Mouse (Mus musculus): Measurements from ENCODE around the gene Sf3b5.
A peak's percentile ranks its signal among the peaks of the same experiment; 100 is the strongest.
"Not testable (repeated sequence)": the region's sequence is repeated elsewhere in the genome, so short reads cannot be mapped to it uniquely, and the experiment has no call there.

Gene Sf3b5

DNA sequence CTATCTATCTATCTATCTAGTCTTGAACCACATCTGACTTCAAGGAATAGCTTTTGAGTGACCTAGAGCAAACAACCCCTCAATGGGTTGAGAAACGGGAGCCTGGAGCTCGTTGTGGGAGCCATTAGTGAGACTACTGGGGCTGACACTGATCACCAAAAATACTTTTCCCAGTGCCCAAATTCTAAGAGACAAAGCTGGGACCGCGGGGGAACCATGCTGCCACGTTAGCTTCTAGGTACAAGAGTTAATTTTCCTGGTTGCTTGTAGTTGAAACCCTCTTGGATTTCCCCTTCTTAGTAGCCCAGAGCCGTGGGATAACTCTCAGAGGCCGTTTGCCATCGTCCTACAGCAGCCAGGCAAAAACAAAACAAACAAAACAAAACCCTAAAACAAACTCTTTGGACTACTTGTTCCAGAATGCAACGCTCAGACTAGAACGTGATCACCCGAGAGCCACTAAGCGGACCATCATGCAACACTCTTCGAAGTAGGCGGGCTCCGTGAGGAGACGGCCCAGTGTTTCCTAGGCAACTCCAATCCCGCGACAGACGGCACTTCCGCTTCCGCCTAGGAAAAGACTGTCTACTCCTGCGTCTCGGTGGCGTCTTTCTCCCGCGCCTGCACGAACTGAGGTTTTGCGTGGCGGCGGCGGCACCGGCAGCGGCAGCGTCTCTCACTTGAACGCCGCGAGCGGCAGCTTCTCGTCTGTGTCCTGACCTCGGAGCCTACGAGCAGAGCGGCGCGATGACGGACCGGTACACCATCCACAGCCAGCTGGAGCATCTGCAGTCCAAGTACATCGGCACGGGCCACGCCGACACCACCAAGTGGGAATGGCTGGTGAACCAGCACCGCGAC is 3.0 kb downstream of the Sf3b5 start:
- DNase-seq = peak; percentile 95 to 96

DNA sequence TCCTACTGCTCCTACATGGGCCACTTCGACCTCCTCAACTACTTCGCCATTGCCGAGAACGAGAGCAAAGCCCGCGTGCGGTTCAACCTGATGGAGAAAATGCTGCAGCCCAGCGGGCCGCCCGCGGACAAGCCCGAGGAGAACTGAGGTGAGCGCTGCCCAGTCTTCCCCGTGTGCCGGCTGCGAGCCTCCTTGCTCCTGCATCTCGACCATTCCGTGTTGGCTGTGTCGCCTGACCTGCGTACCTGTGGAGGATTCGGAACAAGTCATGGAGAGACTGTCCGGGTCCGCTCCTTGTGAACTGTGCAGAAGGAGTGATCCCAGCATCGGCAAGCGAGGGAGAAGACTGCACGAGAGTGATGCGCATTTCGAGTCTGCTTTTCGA is 3.6 kb downstream of the Sf3b5 start:
- no peak for DNase-seq

DNA sequence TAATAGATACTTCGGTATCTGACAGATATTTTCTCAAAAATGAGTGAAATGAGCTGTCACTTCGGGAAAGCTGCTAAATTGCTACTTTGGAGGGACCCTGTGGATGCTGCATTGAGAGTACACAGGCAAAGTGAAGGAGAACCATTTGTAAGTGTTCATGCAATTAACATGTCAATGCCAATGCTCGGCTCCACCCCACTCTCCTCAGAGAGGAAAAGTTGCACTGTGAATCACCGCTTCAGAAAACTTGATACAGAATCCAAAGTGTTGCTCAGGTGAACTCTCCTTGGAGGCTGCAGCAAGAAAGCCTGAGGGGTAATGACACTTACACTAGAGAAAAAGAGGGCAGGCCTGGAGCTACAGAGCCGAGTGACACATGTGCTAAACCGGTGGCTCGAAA is 8.9 kb downstream of the Sf3b5 start:
- DNase-seq = no peak

DNA sequence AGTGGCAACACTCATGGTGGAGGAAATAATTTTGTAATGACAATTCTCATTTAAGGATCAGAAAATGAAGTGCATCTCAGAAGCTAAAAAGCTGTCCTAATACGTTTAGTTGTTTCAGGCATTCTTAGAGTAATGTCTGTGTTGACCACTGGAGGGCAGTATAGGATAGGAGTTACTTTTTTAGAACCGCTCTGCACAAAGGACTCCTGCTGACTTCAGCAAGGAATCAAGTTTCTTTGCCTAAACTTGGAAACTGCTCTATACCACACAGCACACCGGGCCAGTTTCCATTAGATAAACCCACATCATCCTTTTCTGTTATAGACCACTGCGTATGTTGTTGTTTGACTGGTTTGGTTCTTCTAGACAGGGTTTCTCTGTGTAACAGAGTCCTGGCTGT is 11.4 kb downstream of the Sf3b5 start:
- DNase-seq = peak; percentile 26 to 62

DNA sequence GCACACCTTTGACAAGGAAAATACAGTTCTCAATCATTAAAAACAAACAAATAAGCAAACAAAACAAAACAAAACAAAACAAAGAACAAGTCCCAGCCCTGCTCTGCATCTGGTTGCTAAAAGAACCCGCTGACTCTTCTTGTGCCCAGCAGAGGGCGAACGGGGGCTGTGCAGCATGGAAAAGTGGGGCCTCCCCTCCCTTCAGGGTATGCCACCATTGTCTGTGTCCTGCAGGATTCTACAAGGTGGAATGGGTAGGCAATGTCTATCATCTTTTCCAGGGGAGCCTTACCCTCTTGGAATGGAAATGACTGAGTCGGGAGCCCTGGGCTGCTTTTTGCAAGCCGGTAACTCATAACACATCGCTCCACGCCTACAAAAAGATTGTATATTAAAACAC is 13.4 kb downstream of the Sf3b5 start:
- DNase-seq = peak in 1 of 2 experiments; percentile 50

- DNase-seq = no peak
These were observed 13.9 kb downstream of the Sf3b5 start for GRCm38 (mm10) chr10:13019026-13019425.

GRCm38 (mm10) chr10:13022103-13022502 is 17.0 kb downstream of the Sf3b5 start:
- no peak for DNase-seq

DNA sequence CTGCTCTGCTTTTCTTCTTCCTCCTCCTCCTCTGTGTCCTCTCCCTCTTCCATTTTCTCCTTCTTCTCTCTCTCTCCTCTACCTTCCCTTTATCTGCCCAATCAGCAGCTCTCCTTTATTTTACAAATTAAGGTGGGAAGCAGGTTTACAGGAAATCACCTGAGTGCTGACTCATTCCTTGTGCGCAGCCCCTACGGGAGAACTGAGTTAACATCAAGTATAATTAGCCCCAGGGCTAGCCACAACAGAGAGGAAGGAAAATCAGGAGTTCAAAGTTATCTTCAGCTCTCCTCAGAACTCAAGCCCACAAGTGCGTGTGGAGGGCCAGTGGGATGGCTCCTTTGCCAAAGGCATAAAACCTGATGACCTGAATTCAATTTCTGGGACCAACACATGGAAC is 18.8 kb downstream of the Sf3b5 start:
- not testable (repeated sequence) for DNase-seq

DNA sequence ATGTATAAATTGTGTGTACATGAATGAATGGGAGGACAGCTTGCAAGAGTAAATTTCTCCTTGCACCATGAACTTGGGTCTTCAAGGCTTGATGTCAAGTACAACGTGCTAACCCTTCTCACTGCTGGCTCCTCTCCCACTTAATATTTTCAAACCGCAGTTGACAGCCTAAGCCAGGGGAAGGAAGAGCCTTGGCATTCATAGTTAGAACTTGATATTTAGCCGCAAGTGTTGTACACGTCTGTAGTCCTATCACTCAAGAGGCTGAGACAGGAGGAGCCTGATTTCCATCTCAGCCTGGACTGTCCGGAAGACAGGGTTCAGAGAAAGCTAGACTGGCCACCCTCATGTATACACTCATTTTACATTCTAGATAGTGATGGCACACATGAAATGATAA is 22.6 kb downstream of the Sf3b5 start:
- no peak for DNase-seq

DNA sequence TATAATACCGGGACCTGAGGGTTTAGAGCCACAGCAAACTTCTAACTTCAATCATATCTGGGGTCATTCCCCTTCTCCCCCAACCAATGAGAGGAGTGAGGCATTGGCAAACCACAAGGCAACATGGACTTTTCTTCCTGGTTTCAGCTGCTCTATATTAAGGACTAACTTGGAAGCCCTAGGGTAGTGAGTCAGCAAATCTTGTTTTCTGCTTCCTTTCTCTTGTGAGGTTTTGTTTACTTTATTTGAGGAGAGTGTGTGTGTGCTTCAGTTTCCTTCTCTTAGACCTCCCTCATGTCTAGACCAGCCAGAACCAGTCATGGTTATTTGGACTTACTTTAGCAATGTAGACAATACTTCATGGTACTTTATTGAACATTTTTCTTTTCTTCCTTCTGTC is 23.1 kb downstream of the Sf3b5 start:
- DNase-seq = no peak

DNA sequence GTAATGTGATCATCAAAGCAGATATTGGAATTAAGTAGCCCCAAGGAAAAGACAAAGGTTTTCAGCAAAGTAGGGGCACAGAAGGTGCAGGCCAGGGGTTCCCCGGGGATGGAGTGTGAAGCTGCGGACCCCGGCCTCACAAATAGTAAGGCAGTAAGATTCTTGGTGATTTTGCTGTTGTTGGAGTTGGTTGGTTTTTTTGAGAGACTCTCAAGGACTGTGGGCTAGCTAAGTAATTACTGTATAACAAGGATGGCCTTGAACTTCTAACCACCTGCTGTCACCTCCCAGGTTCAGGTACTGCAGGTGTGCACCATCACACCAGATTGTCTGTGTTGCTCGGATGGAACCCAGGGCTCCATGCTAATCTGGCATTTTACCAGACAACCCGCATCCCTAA is 24.3 kb downstream of the Sf3b5 start:
- no peak for DNase-seq

- DNase-seq = no peak
These were observed 30.1 kb downstream of the Sf3b5 start for GRCm38 (mm10) chr10:13035270-13035669.

- DNase-seq = no peak
These were observed 34.6 kb downstream of the Sf3b5 start for GRCm38 (mm10) chr10:13039637-13040174.

GRCm38 (mm10) chr10:13044659-13045058 is 39.5 kb downstream of the Sf3b5 start:
- peak; percentile 50 to 72 for DNase-seq

DNA sequence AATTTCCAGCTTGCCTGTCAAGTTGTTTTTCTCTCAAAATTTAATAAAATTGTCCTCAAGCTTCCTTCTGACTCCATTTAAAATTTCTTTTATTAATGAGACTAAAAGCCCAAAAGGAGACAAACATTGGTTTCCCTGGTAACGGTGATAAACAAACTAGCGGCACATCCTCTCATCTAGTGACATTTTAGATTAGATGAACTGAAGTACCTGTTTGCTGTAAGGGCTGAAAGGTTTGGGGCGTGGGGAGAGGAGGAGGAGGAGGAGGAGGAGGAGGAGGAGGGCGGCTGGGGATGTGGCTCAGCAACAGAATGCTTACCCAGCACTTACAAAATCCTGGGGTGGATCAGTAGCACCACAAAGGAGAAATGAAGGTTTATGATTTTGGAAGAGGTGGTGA is 42.7 kb downstream of the Sf3b5 start:
- DNase-seq = no peak

DNA sequence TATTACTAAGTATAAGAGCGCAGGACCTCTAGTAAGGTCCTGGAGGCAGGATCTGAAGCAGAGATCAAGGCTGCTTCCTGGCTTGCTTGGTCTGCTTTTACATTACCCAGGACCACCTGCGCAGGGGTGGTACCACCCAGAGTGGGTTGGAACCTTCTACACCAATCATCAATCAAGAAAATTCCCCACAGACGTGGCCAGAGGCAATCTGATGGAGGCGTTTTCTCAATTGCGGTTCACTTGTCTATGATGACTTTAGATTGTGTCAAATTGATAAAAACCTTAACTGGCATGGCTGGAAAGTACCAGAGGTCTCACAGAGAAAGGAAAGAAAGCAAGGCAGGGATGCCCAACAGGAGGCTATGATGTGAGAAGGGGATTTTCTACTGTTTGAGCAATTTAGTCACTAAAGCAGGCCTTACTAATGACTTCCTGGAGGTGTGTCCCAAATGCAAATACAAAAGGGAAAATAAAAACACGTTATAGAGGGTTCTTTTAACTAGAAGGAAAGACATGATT is 51.8 kb downstream of the Sf3b5 start:
- DNase-seq = no peak
